Mouse (Mus musculus) kidney, postnatal 14 days (tissue): ENCODE results near the gene Gm5868.
A peak's percentile ranks its signal among the peaks of the same experiment; 100 is the strongest.
"Not testable (repeated sequence)": the region's sequence is repeated elsewhere in the genome, so short reads cannot be mapped to it uniquely, and the experiment has no call there.

Experiments used
- DNase-seq: peaks from one replicate; pipeline ENCODE4 v3.0.0; 2022; ENCODE audit warnings: mixed read lengths

The Gm5868 gene

GRCm38 (mm10) chr5:72587192-72587681, at the start of gene Gm5868:
Gene Gm5868, minus strand, starts transcription at chr5:72587551.
- DNase-seq = no peak

GRCm38 (mm10) chr5:72636576-72636975, 49.2 kb upstream of the Gm5868 start:
- no peak for DNase-seq

- DNase-seq = no peak
Measured at GRCm38 (mm10) chr5:72636122-72636521, 48.8 kb upstream of the Gm5868 start.

GRCm38 (mm10) chr5:72634791-72635271, 47.5 kb upstream of the Gm5868 start:
- no peak for DNase-seq

GRCm38 (mm10) chr5:72630026-72630425, 42.7 kb upstream of the Gm5868 start:
- DNase-seq = no peak

- no peak for DNase-seq
Measured at GRCm38 (mm10) chr5:72621022-72621421, 33.7 kb upstream of the Gm5868 start.

GRCm38 (mm10) chr5:72617413-72617812, 30.1 kb upstream of the Gm5868 start:
- DNase-seq = no peak

GRCm38 (mm10) chr5:72603138-72603537, 15.8 kb upstream of the Gm5868 start:
- DNase-seq = no peak

GRCm38 (mm10) chr5:72601006-72601405, 13.7 kb upstream of the Gm5868 start:
- peak; percentile 77 for DNase-seq

- not testable (repeated sequence) for DNase-seq
Measured at GRCm38 (mm10) chr5:72586667-72587191, 622 bp downstream of the Gm5868 start.

GRCm38 (mm10) chr5:72586122-72586521, 1.2 kb downstream of the Gm5868 start:
- DNase-seq = not testable (repeated sequence)

GRCm38 (mm10) chr5:72580970-72581332, 6.4 kb downstream of the Gm5868 start, which contains the start of gene Zar1:
Gene Zar1, minus strand, starts transcription at chr5:72581254.
- not testable (repeated sequence) for DNase-seq

GRCm38 (mm10) chr5:72580088-72580969, 7.0 kb downstream of the Gm5868 start:
- not testable (repeated sequence) for DNase-seq

- DNase-seq = not testable (repeated sequence)
Measured at GRCm38 (mm10) chr5:72579599-72579998, 7.8 kb downstream of the Gm5868 start.

- DNase-seq = peak; percentile 49
Measured at GRCm38 (mm10) chr5:72565621-72566020, 21.7 kb downstream of the Gm5868 start.

- DNase-seq = not testable (repeated sequence)
Measured at GRCm38 (mm10) chr5:72563183-72563582, 24.2 kb downstream of the Gm5868 start.

GRCm38 (mm10) chr5:72560976-72561628, 26.2 kb downstream of the Gm5868 start:
- no peak for DNase-seq

GRCm38 (mm10) chr5:72559544-72560049, 27.8 kb downstream of the Gm5868 start, which contains the start of gene Nfxl1:
Gene Nfxl1, minus strand, starts transcription at chr5:72559684.
- peak; percentile 99 for DNase-seq

GRCm38 (mm10) chr5:72558716-72559526, 28.4 kb downstream of the Gm5868 start:
- no peak for DNase-seq

- DNase-seq = no peak
Measured at GRCm38 (mm10) chr5:72556245-72556644, 31.1 kb downstream of the Gm5868 start.

GRCm38 (mm10) chr5:72551209-72551608, 36.1 kb downstream of the Gm5868 start:
- DNase-seq = no peak
